Mouse (Mus musculus): ENCODE measurements around the gene Hspa1a.
A peak's percentile ranks its signal among the peaks of the same experiment; 100 is the strongest.
"Not testable (repeated sequence)": the region's sequence is repeated elsewhere in the genome, so short reads cannot be mapped to it uniquely, and the experiment has no call there.

The Hspa1a gene

DNA sequence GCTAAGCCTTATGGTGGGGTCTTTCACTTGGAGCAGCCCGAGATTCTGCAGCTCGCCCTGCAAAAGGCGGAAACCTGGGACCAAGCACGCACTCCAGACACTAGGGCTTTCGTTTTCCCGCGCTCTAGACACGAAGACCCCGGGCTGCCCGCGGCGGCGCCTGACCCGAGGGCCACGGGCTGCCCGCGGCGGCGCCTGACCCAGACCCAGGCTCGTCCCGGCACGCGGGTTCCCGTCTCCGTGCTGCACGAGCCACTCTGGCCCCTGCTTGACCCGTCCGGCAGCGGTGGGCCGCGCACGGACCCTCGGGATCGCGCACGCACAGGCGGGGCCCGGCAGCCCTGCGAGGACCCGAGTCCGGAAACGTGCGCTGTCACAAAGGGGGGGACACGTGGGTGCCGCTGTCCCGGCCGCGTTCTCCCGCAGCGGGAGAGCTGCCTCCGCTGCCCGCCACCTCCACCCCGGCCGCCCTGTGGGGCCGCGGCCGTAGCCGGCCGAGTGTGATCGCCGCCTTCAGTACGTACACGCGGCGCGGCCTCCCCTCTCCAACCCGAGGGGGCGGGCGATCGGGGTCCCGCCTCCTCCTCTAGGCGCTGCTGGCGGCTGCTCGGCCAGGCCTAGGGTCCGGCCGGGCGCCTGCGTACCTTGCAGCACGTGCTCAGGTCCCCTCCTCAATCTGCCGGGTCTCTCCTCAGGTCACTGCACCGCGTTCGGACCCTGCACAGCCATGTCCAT lies 28.9 kb upstream of the Hspa1a start, which contains the start of gene Vars:
Vars (plus strand) TSS at position 271 of the 735 bp plus-strand sequence.
- peak; percentile 86 for DNase-seq

- not testable (repeated sequence) for DNase-seq
These were observed 28.1 kb upstream of the Hspa1a start for GRCm38 (mm10) chr17:34999871-35000716.

- no peak for DNase-seq
These were observed 26.8 kb upstream of the Hspa1a start for GRCm38 (mm10) chr17:34998526-34999430.

- DNase-seq, result no peak
These were observed 25.2 kb upstream of the Hspa1a start for GRCm38 (mm10) chr17:34997142-34997483.

- no peak for DNase-seq
These were observed 24.6 kb upstream of the Hspa1a start for GRCm38 (mm10) chr17:34996411-34997141.

DNA sequence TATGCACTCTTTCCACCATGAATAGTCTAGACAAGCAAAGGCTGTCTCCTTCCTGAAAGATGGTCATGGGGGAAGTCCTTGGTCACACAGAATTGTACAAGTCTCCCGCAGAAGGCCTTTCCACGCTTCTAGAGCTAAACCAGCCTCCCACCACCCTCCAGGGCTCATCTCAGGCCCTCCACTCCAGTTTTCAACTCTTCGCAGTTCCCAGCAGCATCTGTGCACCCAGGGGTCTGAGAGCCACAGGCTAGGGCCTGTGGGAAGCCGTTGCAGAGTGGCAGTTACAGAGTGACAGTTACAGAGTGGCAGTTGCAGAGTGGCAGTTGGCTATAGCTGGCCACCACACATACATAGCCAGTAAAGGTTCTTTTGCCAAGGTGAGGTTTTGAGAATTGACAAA lies 24.0 kb upstream of the Hspa1a start:
- not testable (repeated sequence) for DNase-seq

DNA sequence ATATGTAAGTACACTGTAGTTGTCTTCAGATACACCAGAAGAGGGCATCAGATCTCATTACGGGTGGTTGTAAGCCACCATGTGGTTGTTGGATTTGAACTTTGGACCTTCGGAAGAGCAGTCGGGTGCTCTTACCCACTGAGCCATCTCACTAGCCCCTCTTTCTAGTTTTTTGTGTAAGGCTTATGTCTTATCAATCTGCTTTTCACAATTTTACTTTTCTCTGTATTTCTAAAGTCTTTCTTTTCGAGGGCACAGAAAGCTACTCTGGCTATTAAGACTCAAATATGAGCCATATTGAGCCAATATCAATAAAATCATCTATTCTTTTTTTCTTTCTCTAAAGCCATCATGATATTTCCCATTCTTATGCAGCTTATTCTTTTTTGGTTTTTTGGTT lies 23.2 kb upstream of the Hspa1a start:
- not testable (repeated sequence) for DNase-seq

DNA sequence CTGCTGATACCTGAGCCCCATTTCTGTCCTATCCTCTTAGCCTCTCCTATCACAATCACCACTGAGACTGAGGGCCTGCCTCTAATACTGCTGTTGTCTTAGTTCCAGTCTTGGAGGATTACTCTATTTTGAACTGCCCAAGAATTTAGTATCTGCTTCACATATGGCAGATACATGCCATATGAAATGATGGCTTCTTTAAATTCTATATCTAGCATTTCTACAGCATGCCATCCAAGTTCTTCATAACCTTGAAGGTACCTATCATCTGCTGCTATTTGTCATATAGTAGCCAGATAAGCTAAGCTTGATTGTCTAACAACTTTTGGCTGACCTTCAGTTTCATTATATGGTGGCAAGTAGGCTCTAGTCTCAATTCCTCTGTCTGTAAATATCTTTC lies 22.8 kb upstream of the Hspa1a start:
- DNase-seq, result no peak

GRCm38 (mm10) chr17:34984218-34984617 lies 12.3 kb upstream of the Hspa1a start:
- peak; percentile 76 for DNase-seq

DNA sequence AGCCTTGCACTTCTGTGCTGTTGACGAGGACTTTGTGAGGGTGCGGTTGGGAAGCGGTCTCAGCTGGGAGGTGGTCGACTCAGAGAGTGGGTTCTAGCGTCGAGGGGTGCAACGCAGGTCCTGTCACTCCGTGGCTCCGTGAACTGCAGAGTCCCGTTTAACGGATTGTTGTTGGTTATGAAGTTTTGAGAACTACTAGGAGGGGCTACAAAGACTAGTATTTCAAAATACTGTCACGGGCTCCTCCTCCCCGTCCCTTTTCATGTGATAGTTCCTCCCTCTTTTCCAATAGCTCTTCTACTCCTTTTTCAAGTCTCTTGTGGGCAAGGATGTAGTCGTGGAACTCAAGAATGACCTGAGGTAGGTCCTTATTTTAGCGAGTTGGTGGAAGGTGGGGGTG lies 10.4 kb upstream of the Hspa1a start:
- DNase-seq, result no peak

- DNase-seq, result peak; percentile 94
These were observed 9.8 kb upstream of the Hspa1a start, which contains the start of gene Lsm2 for GRCm38 (mm10) chr17:34981690-34982180. Gene Lsm2 (plus strand): TSS chr17:34981862.

DNA sequence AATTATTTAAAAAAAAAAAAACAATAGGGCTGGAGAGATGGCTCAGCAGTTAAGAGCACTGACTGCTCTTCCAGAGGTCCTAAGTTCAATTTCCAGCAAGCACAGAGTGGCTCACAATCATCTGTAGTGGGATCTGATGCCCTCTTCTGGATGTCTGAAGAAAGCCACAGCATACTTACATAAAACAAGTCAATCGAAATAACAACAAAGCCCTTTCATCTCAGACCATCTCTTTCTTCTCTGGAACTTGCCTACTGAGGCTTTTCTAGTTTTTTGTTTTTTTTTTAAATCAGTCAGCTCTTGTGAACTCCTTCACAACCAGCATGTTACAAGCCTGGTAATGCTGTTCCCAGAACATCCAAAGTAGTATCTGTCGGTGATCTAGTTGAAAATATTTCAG lies 8.7 kb upstream of the Hspa1a start:
- DNase-seq, result peak; percentile 81

GRCm38 (mm10) chr17:34979631-34980030 lies 7.7 kb upstream of the Hspa1a start:
- no peak for DNase-seq

DNA sequence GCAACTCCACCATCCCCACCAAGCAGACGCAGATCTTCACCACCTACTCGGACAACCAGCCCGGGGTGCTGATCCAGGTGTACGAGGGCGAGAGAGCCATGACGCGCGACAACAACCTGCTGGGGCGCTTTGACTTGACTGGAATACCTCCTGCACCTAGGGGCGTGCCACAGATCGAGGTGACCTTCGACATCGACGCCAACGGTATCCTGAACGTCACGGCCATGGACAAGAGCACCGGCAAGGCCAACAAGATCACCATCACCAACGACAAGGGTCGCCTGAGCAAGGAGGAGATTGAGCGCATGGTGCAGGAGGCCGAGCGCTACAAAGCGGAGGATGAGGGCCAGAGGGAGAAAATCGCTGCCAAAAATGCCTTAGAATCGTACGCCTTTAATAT lies 6.3 kb upstream of the Hspa1a start:
- DNase-seq, result no peak

DNA sequence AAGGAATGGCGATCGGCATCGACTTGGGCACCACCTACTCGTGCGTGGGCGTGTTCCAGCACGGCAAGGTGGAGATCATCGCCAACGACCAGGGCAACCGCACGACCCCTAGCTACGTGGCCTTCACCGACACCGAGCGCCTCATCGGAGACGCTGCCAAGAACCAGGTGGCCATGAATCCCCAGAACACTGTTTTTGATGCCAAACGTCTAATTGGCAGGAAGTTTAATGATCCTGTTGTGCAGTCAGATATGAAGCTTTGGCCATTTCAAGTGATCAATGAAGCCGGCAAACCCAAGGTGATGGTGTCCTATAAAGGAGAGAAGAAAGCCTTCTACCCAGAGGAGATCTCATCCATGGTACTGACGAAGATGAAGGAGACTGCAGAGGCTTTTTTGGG lies 5.0 kb upstream of the Hspa1a start:
- no peak for DNase-seq

GRCm38 (mm10) chr17:34975581-34976492 lies 3.9 kb upstream of the Hspa1a start:
- no peak for DNase-seq

DNA sequence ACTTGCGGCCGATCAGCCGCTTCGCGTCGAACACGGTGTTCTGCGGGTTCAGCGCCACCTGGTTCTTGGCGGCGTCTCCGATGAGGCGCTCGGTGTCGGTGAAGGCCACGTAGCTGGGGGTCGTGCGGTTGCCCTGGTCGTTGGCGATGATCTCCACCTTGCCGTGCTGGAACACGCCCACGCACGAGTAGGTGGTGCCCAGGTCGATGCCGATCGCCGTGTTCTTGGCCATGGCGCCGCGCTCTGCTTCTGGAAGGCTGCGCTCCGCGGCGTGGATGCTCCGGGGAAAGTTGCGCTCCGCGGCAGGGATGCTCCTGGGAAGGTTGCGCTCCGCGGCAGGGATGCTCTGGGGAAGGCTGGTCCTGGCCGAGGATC lies 275 bp downstream of the Hspa1a start:
- DNase-seq, result not testable (repeated sequence)

GRCm38 (mm10) chr17:34970850-34971249 lies 1.1 kb downstream of the Hspa1a start:
- DNase-seq, result not testable (repeated sequence)

- DNase-seq, result not testable (repeated sequence)
These were observed 2.1 kb downstream of the Hspa1a start, which contains the start of gene Gm20481 for GRCm38 (mm10) chr17:34969822-34970221. Gene Gm20481 (plus strand): TSS chr17:34969912.

DNA sequence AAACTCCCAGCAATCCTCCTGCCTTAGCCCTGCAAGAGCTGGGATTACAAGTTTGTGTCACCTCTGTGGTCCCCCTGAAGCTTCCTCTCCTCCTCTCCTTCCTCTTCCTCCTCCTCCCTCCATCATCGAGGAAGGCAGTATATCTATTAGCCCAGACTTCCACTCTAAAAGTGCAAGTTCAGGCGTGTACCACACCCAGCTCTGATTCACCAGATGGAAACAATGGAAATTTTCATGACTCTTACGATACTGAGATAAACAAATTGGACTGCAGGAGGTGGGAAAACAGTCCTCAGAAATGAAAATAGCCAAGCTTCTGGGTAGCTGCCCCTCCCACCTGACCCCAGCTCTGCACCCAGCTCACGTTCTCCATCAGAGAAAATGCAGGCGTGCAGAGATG lies 6.3 kb downstream of the Hspa1a start:
- no peak for DNase-seq

DNA sequence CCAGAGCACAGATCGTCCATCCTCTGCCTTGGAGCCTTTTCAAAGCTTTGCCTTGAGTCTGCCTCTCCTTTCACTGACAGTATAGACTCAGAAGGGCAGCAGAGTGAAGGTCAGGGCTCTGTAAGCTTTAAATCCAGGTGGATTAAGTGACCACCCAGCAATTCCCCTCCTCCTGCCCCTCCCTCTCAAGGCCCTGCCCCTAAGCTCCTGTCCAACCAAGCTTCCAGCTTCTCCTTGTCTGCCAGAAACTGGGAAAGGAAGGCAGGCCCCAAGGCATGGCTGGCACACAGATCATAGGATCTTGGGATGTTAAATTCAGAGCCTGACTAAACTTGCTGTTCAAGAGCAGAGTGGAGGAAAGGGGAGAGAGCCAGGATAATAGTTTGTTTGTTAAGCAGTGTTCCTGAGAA lies 7.3 kb downstream of the Hspa1a start:
- no peak for DNase-seq
